Mouse (Mus musculus) stomach, postnatal 0 days (tissue): ENCODE data around the gene Zfp467.

Source experiments
- CTCF ChIP-seq: IDR thresholded peaks from 2 replicates; pipeline ENCODE4 v1.5.1; 2016; ENCODE audit warnings: antibody characterized with exemption, low read depth, mild to moderate bottlenecking, moderate library complexity
- EP300 ChIP-seq: optimal IDR thresholded peaks from 2 replicates; pipeline ENCODE3; 2016; ENCODE audit warnings: antibody characterized with exemption

DNA sequence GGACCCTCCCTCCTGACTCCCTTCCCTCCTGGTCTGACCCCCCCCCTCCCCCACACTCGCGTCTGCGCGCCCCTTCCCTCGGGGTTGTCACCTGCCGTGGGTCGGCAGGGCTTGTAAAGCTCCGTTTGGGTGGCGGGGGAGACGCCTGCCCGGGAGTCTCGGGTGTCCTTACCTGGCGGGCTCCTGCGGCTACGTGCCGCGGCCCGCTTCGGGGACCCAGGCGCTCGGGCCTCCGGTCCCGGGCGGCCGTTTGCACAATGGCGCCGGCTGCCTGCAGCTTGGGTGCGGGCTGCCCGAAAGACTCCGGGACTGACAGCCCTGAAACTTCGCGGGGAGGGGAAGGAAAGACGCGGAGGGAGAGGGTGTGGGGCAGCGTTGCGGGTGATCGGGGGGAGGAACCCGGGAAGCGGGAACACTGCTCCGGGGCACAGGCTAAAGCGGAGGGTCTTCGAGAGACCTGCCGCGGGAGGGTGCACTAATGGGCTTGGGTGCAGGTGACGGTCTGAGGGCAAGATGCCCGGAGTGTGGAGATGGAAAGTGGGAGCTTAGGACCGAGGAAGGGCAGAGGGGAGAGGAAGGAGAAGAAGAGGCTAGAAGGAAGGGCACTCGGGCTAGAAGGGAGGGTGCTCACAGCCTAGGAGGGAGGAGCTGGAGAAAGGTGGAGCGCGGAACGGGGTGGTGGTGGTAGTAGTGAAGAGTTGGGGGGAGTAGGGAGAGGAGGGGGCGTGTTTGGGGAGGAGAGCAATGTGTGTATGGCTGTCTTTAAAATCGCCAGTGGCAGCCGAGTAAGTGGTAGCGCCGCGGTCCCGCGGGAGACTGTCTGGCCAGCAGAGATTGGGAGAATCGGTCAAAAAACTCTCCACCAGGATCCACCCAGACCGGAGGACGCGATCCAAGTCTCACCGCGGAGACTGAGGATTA is at the start of gene Zfp467:
- TF ChIP-seq CTCF (peak; percentile 19; the same call in 1 of the 2 replicates), EP300 (no peak)
